Mouse (Mus musculus) testis, postnatal 14 days (tissue): ENCODE data around the gene Ndufaf2.

Experiments
- DNase-seq: peaks from one replicate; pipeline ENCODE4 v3.0.0; 2021; ENCODE audit warnings: low spot score

Gene Ndufaf2

GRCm38 (mm10) chr13:108158465-108159240, at the start of gene Ndufaf2, which contains the start of gene Ercc8:
Gene Ndufaf2 (minus strand): TSS chr13:108158623.
Gene Ercc8 (plus strand): TSS chr13:108158731.
- peak; percentile 94 for DNase-seq

- no peak for DNase-seq
Measured at GRCm38 (mm10) chr13:108208090-108208489, 49.7 kb upstream of the Ndufaf2 start.

GRCm38 (mm10) chr13:108207447-108207846, 49.0 kb upstream of the Ndufaf2 start:
- DNase-seq = no peak

- no peak for DNase-seq
Measured at GRCm38 (mm10) chr13:108204857-108205256, 46.4 kb upstream of the Ndufaf2 start.

GRCm38 (mm10) chr13:108195474-108195873, 37.1 kb upstream of the Ndufaf2 start:
- no peak for DNase-seq

DNA sequence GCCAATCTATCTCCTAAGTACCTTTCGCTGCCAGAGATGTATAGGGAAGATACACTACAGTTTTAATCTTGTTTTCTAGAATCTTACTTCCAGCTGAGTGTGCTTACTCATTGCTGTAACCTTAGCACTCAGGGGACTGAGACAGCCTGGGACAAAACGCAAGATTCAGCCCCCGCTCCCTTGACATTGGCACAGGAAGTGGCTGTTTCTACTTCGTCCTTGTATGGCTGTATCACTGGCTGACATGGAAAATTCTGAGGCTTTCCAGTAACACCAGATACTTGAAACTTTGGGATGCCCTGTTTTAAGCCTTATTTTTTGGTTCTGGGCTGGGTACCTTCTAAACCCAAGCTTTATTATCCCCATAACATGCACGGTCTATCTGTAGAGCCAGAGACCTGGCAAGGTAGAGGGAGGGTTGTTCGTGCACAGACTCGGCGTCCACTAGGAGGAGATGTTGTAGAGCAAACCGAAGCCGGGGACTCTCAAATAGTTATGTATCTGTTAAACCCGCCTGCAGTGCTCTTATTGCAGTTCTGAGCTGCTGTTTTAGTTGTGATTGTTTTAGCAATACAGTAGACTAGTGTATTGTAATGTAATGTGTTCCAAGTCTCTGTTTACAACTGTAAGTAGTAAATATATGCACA, 32.8 kb upstream of the Ndufaf2 start:
- DNase-seq = peak; percentile 17

DNA sequence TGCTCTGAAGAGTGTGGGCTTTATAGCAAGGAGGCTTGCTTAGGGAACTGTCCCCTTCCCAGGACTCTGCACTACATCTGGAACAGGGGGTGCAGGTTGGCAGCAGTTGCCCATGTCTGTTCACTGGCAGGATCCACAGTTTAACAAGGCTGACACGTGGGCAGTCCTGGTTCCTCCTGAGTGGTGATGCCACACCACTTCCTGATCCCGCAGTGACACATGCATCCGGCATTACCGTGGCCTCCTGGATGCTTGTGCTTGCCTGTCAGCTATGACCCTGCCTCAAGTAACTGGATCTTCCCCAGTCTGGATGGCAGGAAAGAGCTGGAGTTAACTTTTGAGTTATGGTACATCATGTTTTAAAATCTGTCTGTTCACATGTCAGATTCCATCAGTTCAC, 29.6 kb upstream of the Ndufaf2 start:
- no peak for DNase-seq

DNA sequence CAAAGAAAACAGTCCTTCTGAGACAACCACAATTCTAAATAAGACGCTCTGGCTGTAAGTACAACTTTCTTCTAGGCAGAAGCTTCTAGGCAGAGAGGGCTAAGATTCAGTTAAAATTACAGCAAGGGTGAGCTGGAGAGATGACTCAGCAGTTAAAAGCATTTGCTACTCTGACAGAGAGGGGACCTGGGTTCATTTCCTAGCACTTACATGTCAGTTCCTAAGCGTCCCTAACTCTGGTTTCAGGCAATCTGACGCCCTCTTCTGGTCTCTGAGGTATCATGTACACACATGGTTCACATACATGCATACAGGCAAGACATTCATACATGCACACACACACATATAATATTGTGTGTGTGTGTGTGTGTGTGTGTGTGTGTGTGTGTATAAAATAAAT, 27.1 kb upstream of the Ndufaf2 start:
- no peak for DNase-seq

DNA sequence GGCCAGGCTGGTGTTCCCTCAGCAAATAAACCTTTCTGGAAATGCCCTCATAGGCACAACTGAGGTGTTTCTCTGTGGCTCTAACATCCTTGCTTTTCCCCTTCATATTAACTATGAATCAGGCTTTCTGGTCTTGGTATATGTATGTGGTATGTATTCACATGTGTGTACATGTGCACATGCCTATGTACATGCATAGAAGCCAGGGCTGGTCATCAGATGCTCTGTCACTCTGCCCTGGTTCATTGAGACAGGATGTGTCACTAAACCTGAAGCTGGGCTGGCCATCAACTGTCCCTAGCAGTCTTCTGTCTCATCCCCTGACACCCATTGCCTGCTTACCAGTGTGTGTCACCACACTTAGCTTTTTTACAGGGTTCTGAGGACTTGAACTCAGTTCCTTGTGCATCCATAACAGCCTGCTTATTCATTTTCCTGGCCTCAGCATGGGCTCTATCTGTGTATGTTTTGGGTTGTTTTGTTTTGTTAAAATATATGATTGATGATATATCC, 26.4 kb upstream of the Ndufaf2 start:
- no peak for DNase-seq

- no peak for DNase-seq
Measured at GRCm38 (mm10) chr13:108180821-108181220, 22.4 kb upstream of the Ndufaf2 start.

GRCm38 (mm10) chr13:108179618-108180017, 21.2 kb upstream of the Ndufaf2 start:
- DNase-seq = no peak

DNA sequence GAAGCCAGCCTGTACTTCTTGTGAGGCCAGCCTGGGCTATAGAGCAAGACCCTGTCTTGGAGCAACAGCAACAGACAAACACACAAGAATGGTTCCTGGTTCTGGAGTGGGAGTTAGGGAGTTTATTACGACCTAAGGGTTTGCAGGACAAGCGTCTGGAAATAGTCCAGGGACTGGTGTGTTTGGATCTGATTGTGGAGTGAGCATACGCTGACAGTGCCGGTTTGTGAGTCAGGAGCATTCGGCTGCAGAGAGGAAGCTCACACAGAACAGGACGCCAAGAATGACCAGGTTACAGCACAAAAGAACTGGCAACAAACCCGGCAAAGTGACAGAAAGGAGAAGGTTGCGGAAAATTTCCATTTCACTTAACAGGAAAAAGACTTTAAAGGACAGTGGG, 12.1 kb upstream of the Ndufaf2 start:
- no peak for DNase-seq

GRCm38 (mm10) chr13:108170002-108170401, 11.6 kb upstream of the Ndufaf2 start:
- DNase-seq = no peak

DNA sequence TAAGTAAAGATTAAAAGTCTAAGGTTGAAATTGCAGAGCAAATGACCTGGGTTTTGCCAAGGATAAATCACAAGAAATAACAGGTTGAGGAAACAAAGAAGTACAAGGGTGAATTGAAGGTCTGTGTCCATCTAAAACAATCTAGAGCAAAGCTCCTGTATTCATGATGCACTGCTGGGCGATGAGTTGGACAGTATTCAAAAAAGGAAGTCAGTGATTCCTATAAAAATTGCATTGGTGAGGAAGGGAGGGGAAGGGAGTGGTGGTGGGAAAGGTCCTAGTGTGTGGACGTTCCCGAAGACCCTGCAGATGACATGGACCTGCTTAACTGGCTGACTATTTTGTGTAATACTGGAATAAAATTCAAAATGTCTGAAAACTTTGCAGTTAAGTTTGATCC, 6.2 kb upstream of the Ndufaf2 start:
- no peak for DNase-seq

GRCm38 (mm10) chr13:108163912-108164311, 5.5 kb upstream of the Ndufaf2 start:
- no peak for DNase-seq

DNA sequence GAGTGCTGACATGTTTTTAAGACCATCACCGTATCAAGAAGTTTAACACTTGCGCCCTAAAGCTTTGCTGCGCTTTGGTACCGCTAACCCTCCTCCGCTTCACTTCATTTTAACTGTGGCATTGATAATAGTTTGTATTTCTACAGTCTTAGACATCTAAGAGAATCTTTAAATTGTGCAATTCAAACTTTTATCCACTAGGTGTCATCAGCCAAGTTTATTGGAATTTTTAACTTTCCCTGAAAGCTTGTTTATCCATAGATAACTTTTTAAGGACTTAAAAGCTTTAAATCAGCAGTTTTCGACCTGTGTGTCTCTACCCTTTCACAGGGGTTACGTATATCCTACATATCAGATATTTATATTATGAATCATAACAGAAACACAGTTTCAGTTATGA, 1.5 kb upstream of the Ndufaf2 start:
- DNase-seq = no peak

GRCm38 (mm10) chr13:108159241-108159575, 785 bp upstream of the Ndufaf2 start:
- no peak for DNase-seq

- DNase-seq = no peak
Measured at GRCm38 (mm10) chr13:108157732-108158464, 525 bp downstream of the Ndufaf2 start.

DNA sequence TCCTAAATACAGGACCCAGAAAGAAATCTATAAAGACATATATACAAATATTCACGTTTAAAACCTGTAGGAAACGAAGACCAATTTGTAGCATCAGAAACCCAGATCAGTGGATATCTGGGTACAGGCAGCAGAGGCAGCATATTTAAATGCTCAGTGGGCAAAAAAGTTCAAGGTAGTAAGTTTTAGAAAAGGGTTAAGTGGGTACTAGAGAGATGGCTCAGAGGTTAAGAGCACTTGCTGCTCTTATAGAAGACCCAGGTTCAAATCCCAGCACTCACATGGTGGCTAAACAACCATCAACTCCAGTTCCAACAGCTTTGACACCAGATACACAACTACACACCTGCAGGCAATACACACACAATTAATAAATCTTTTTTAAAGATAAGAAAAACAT, 1.3 kb downstream of the Ndufaf2 start:
- no peak for DNase-seq

DNA sequence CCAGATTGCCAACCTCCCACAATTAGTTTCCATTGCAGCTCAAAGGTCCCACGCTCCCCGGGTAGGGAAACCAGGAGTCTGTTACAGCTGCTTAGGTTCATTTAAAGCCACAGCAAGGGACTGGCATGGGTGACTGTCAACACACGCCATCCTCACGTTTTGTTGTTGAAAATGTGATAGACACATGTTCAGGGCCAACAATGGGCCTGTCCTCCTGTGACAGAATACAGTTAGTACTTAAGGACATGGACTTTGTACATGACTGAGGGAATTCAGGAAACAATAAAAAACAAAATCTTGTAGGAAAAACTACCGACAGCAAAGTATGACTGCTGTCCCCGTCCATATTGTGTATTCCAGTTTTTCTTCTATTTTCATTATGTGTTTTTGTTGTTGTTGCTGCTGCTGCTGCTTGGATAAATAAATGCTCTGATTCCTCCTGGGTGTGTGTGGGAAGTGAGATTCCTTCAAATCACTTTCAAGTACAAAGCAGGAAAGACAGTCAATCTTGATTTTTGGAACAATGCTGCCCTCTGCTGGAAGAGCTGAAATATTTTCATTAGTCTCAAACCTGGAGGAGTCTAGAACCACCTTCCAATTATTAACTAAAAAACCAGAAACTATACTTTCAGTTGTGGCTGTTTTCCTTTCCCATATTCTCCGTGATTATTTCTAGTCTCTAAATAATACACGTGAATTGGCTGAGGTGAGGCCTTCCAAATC, 5.6 kb downstream of the Ndufaf2 start:
- DNase-seq = peak; percentile 16

GRCm38 (mm10) chr13:108151782-108152181, 6.6 kb downstream of the Ndufaf2 start:
- DNase-seq = no peak

DNA sequence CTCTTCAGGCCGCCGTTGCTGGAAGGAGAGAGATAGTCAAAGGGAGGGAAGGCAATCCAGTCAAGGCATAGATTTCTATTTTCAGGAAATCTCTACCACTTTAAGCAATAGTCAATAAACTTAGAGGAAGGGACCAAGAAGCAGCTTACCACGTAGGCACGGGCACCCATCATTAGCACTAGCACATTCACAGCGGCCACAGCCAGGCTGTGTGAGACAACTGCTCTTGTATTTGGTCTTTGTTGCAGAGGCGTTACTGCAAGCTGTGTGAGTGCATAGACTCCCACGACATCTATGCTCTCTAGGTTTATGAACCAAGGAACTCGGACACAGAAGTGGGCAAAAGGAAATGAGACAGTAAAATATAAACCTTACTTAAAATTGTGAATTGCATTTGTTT, 14.3 kb downstream of the Ndufaf2 start:
- DNase-seq = no peak
